Mouse (Mus musculus) ES-E14 (cell line): ENCODE results near the gene Cela3b. TPM values are rescaled to one million over a fixed set of nuclear protein-coding genes. Genes with fewer than 3 reads are reported as not detected.

Experiments
- DNase-seq: peaks from one replicate; pipeline ENCODE4 v3.0.0-alpha.2; 2013; ENCODE audit warnings: low read depth, low spot score
- H3K27ac ChIP-seq: 2 replicates; pipeline ENCODE4 v1.5.1; 2012; ENCODE audit warnings: low read depth, mild to moderate bottlenecking, low read length, moderate library complexity, mixed read lengths; ENCODE audit not compliant: poor library complexity, insufficient read depth, severe bottlenecking
- H3K36me3 ChIP-seq: 2 replicates; pipeline ENCODE4 v1.6.1; 2012; ENCODE audit warnings: mild to moderate bottlenecking, low read length, moderate library complexity, mixed read lengths; ENCODE audit not compliant: control insufficient read depth, poor library complexity, insufficient read depth, severe bottlenecking
- H3K4me1 ChIP-seq, 2 experiments: fragments of 150-350 bp in 1 of 2; sonication (generic) in 1 of 2; 2 replicates each; pipeline ENCODE4 v1.6.1; 2012; ENCODE audit warnings: low read length in 2 of 2, mild to moderate bottlenecking in 1 of 2, mixed read lengths in 1 of 2; ENCODE audit not compliant: control insufficient read depth in 2 of 2, insufficient read depth in 2 of 2, poor library complexity in 1 of 2
- H3K4me3 ChIP-seq, 2 experiments: fragments of 150-350 bp in 1 of 2; sonication (generic) in 1 of 2; 2 replicates each; pipeline ENCODE4 v1.5.1; 2012; ENCODE audit warnings: low read length in 2 of 2, low read depth in 1 of 2, mild to moderate bottlenecking in 1 of 2, mixed read lengths in 1 of 2; ENCODE audit not compliant: insufficient read depth in 1 of 2, poor library complexity in 1 of 2, severe bottlenecking in 1 of 2
- H3K9ac ChIP-seq: 2 replicates; pipeline ENCODE4 v1.6.1; 2012; ENCODE audit warnings: low read depth, mild to moderate bottlenecking, low read length, mixed read lengths; ENCODE audit not compliant: poor library complexity, insufficient read depth, severe bottlenecking
- H3K9me3 ChIP-seq: fragments of 150-350 bp; sonication (generic); 2 replicates; pipeline ENCODE4 v1.6.1; 2012; ENCODE audit warnings: low read depth, mild to moderate bottlenecking, low read length; ENCODE audit not compliant: control insufficient read depth, insufficient read depth
- CHD2 ChIP-seq: IDR thresholded peaks from 2 replicates; pipeline ENCODE4 v1.6.1; 2014; ENCODE audit warnings: mild to moderate bottlenecking, low read depth, low read length, inconsistent platforms
- HCFC1 ChIP-seq: IDR thresholded peaks from 2 replicates; pipeline ENCODE4 v1.6.1; 2012; ENCODE audit warnings: low read length, inconsistent platforms, borderline replicate concordance; ENCODE audit not compliant: insufficient read depth
- MAFK ChIP-seq: IDR thresholded peaks from 2 replicates; pipeline ENCODE4 v1.6.1; 2014; ENCODE audit warnings: mild to moderate bottlenecking, low read depth, low read length, inconsistent platforms; ENCODE audit not compliant: insufficient read depth
- ZC3H11A ChIP-seq: IDR thresholded peaks from 2 replicates; pipeline ENCODE4 v1.6.1; 2012; ENCODE audit warnings: low read depth, mild to moderate bottlenecking, inconsistent platforms, low read length, borderline replicate concordance
- ZNF384 ChIP-seq: IDR thresholded peaks from 2 replicates; pipeline ENCODE4 v1.6.1; 2012; ENCODE audit warnings: low read depth, low read length, inconsistent platforms
- in situ Hi-C, 2 experiments: fragments of 600-800 bp; cut with MboI; formaldehyde crosslinking; loops; one replicate each; pipeline ENCODE4 v1.15.1; 2025; ENCODE audit warnings: low sequenced_read_pairs in 2 of 2, inconsistent platforms in 1 of 2; ENCODE audit not compliant: unreplicated experiment in 2 of 2
- total RNA-seq: library from RNA; depleted of rRNA; stranded (reverse); fragments of 300-350 nt; gene quantifications from 2 replicates; pipeline ENCODE4 v1.2.3, GENCODE M21; 2012; rRNA removed

Cela3b gene
- total RNA-seq = not detected in 2 replicates

DNA sequence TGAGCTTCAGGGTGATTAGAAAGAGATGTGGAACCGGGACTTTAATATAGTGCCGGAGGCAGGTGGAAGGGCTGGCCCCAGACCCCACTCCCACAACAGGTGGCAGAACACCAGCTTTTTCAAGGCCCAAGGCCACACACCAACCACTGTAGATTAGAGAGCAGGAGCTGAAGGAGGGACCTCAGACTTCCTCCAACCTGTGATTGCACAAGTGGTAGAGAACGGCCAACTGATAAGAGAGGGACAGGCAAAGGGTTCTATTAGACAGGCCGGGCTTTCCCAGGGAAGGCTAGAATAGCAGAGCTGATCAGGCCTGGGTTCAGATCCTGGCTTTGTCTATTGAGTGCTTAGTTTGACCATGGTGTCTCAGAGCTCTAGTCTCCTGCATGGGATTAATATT lies at the start of gene Cela3b:
TSS of gene Cela3b (minus strand) at position 39 of the 400 bp plus-strand sequence.
- no peaks in the 10 kb centered on the region for H3K4me1 ChIP-seq
- no peak for TF ChIP-seq ZC3H11A
- no peak for TF ChIP-seq MAFK
- no peak for TF ChIP-seq ZNF384
- TF ChIP-seq CHD2 = no peak
- no peak for TF ChIP-seq HCFC1
- no peaks in the 10 kb centered on the region for H3K36me3 ChIP-seq
- no peak within 1 kb of the TSS for H3K9ac ChIP-seq
- no peak for DNase-seq
- no peaks in the 10 kb centered on the region for H3K9me3 ChIP-seq
- in situ Hi-C loops = no loop called here
- H3K4me3 ChIP-seq = no peak within 1 kb of the TSS
- H3K27ac ChIP-seq = no peak within 1 kb of the TSS

DNA sequence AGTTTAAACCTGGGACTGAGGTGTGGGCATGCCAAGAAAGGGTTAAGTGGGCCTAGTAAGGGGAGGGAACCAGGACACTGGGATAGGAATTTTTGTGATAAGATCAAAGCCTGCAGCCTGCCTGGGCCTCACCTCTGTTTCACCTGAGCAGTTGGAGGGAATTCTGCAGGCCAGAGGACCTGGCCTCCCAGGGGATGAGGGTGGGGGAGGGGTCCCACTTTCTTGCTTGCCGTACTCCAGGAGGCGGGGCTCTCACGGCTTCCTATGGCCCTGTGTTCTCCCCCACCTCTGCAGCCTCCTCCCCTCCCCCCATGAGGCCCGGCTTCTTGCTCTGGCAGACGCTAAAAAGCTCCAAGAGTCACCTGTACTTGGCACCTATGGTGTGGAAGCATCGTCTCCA lies 49.4 kb upstream of the Cela3b start:
- peak; percentile 83 for DNase-seq
- Histone ChIP-seq H3K9me3 (no peaks in the 10 kb centered on the region), H3K4me1 (peaks cover 29 to 71% of the 10 kb centered on the region in 2 experiments), H3K4me3 (peak overlapping the region; percentile 11 to 25; a peak in 2 of 4 replicates), H3K36me3 (peaks cover 2% of the 10 kb centered on the region; the same call in 1 of the 2 replicates), H3K27ac (peak overlapping the region; percentile 84; the same call in 1 of the 2 replicates), H3K9ac (no peak overlapping the region)
- in situ Hi-C loops = no loop called here
- TF ChIP-seq HCFC1 (no peak), ZNF384 (no peak), ZC3H11A (no peak), CHD2 (no peak), MAFK (no peak)

DNA sequence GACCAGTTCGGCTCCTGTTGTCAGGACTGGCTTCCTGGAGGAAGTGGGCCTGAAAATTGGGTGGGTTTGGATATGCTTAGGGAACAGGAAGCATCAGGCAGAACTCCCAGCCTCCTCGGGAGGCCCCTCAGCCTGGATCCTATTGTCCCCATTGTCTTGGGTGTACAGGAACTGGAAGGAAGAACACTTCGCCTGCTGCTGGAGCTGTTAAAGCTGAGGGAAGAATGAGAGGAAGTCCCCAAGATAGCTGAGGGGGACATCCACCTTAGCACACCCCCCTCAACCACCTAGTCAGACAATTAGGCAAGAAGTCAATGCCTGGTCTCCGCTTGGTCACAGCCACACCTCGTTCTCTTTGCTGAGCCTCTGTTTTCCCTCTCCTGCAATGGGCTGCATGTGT lies 48.0 kb upstream of the Cela3b start:
- in situ Hi-C loops = no loop called here
- no peaks in the 10 kb centered on the region; the same call in 1 of the 2 replicates for H3K36me3 ChIP-seq
- H3K9me3 ChIP-seq = no peaks in the 10 kb centered on the region
- H3K27ac ChIP-seq = no peak overlapping the region
- no peak overlapping the region for H3K4me3 ChIP-seq
- TF ChIP-seq HCFC1 (no peak), CHD2 (no peak), ZC3H11A (no peak), ZNF384 (no peak), MAFK (no peak)
- H3K4me1 ChIP-seq = peaks cover 29 to 75% of the 10 kb centered on the region in 2 experiments
- no peak overlapping the region for H3K9ac ChIP-seq
- DNase-seq = no peak

DNA sequence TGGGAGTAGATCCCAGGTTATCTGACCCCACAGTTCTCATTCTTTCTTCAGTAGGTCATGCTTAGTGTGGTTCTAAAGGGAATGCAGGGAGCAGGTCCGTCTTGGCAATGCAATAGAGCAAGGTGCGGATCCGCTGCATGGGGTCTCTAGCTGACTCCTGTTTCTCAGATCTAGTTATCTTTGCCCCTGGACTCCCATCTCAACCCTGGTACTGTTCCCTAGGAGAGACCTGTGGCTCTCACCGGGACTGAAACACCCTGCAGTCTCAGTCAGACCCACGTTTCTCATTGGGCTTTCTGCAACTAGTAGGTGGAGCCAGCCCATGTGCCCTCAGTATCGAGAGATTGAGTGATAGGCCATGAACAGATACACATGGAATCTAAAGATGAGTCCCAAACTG lies 47.3 kb upstream of the Cela3b start:
- Histone ChIP-seq H3K36me3 (peaks cover 3% of the 10 kb centered on the region; the same call in 1 of the 2 replicates), H3K27ac (peak overlapping the region; percentile 18; the same call in 1 of the 2 replicates), H3K9ac (no peak overlapping the region), H3K9me3 (no peaks in the 10 kb centered on the region), H3K4me1 (peaks cover 29 to 81% of the 10 kb centered on the region in 2 experiments), H3K4me3 (no peak overlapping the region)
- in situ Hi-C loops = no loop called here
- TF ChIP-seq MAFK (no peak), ZC3H11A (no peak), HCFC1 (no peak), CHD2 (no peak), ZNF384 (no peak)
- no peak for DNase-seq

DNA sequence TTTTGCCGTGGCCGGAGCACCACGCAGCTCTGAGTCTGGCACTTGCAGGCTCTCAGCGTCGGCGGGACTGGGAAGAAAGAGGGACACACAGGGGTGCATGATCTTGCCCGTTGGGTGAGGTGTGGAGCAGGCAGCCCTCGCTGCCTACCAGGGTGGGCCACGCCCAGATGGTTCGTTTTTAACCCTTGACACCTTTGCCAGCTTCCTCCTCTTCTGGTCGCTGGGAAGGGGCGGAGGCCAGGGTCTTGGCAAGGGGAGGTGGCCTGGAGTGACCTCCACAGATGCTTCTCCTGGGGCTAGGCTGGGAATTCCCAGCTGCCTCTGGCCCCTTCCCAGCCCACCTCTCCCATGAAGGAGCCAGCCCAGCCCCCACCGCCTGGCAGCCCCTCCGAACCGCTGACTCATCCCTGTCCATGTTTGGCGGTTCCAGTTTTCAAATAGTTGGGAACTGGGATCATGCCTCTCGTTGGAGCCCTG lies 46.5 kb upstream of the Cela3b start:
- H3K4me3 ChIP-seq = peak overlapping the region; percentile 29 to 55
- DNase-seq = no peak
- H3K9me3 ChIP-seq = no peaks in the 10 kb centered on the region
- H3K9ac ChIP-seq = peak overlapping the region; percentile 2; the same call in 1 of the 2 replicates
- no peak overlapping the region for H3K27ac ChIP-seq
- no peak for TF ChIP-seq HCFC1
- TF ChIP-seq MAFK = peak; percentile 54; the same call in 1 of the 2 replicates
- peaks cover 3% of the 10 kb centered on the region; the same call in 1 of the 2 replicates for H3K36me3 ChIP-seq
- in situ Hi-C loops = no loop called here
- H3K4me1 ChIP-seq = peaks cover 33 to 76% of the 10 kb centered on the region in 2 experiments
